Mouse (Mus musculus): ENCODE results near the gene Lekr1.

DNA sequence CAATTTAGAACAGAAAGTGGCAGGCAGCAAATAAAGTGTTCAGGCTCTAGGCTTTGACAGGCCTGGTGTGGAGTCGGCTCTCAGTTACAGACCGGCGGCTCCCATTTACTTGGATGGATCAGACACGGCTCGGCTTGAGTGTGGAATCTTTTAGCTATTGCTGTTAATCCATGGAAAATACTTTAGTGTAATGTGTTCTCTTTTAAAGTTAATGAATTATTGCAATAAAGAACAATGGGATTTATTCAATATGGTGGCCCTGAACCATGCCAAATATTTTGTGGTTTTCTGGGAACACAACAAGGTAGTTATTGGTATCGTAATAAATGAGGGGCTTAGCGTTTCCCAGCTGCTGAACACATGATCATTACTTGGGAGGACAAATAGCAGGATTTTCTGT lies 28.7 kb upstream of the Lekr1 start:
- TF ChIP-seq POLR2A (IDR thresholded peaks at IDR 0.05; ENCODE audit: borderline replicate concordance, insufficient read depth, low read length), result no peak
- TF ChIP-seq CTCF (IDR thresholded peaks at IDR 0.05; ENCODE audit: borderline replicate concordance, insufficient read depth, low read depth, low read length), result no peak

All from cerebellum, adult 2 months (tissue).